Mouse (Mus musculus): Measurements from ENCODE around the gene Gm49325. TPM values are rescaled to one million over a fixed set of nuclear protein-coding genes. Genes with fewer than 3 reads are reported as not detected.

Gm49325 gene
- polyA plus RNA-seq, 1 experiment from 2014 or later = not detected

DNA sequence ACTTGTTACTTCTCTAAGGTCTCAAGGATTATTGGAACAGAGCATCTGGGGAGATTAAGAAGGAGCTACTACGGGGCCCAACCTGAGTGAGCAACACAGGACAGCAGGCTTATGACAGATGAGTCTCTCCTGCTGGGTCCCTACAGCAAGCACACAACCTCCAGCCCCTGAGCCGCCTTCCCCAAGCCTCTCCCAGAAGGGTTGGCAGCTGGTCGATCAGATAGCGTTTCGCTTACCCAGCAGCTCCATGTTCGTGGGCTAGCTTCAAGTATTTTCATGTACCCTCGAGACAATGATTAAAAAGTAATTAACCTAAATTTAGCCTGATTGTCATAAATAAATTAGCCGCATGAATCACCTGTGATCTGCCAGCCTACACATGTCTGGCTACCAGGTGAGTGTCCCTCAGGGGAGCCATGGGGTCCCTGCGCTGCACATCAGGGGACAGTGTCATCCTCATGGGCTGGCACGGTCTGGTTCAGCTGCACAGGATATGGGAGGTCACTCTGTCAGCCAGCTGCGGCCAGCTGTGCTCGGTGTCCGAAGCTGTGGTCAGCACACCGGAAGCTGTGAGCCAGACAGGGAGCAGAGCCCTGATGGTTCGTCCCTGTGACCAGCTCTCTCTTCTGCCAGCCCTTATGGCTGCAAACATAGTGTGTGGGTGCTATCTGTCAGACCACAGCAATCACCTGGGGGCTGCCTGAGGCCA is 52.4 kb downstream of the Gm49325 start:
- ATAC-seq (ENCODE audit: insufficient number of reproducible peaks, low FRiP score, low TSS enrichment, low read depth) = no peak
- Histone ChIP-seq H3K27ac (replicated peaks; ENCODE audit: low read depth, low read length) (no peak overlapping the region), H3K4me3 (ENCODE audit: low read depth, low read length) (no peak overlapping the region), H3K4me2 (ENCODE audit: low read depth, severe bottlenecking) (no peak overlapping the region), H3K9me3 (ENCODE audit: control insufficient read depth, low read length) (no peaks in the 10 kb centered on the region), H3K9ac (ENCODE audit: low read length) (no peak overlapping the region), H3K27me3 (ENCODE audit: control insufficient read depth, insufficient read depth, low read length) (no peaks in the 10 kb centered on the region), H3K4me1 (ENCODE audit: control insufficient read depth, insufficient read depth, low read length) (no peaks in the 10 kb centered on the region), H3K36me3 (ENCODE audit: control insufficient read depth, insufficient read depth, low read length) (no peaks in the 10 kb centered on the region; the same call in 1 of the 2 replicates)
- WGBS = 72% methylated on average over 15 of the region's 15 CpGs
- DNase-seq (ENCODE audit: low spot score) = no peak

DNA sequence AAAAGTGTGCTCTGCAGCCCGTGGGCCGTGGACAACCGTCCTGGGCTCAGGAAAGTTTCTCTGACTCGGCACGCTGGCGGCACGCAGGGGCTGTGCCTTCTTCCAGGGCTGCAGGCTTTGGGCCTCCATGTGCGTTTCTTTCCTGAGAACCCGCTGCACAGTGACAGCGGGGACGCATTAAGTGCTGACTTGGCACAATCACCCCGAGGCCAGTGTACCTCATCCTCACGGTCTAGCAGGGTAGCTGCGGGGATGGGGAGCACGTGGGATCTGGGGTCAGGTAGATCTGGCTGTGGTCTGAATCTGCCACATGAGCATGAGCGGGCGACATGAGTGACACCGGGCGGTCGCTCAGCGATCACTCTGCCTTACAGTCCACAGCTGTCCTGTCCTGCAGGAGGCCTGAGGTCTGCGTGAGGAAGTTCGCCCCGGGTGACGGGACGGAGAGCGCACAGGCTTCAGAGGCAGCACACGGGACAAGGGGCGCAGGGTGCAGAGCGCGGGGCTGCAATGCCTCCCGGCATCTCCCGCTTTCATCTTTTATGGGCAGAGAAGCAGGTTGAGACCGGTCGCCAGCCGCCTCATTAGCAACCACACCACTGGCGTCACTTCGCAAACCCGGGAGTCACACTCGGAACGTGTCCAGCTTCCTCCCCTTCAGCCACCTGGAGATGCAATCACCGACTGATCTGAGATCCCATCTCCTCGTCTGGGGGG is 58.1 kb downstream of the Gm49325 start:
- peak; percentile 60; the same call in 1 of the 2 replicates for ATAC-seq (ENCODE audit: insufficient number of reproducible peaks, low FRiP score, low TSS enrichment, low read depth)
- Histone ChIP-seq H3K27ac (replicated peaks; ENCODE audit: low read depth, low read length) (no peak overlapping the region), H3K27me3 (ENCODE audit: control insufficient read depth, insufficient read depth, low read length) (no peaks in the 10 kb centered on the region), H3K4me2 (ENCODE audit: low read depth, severe bottlenecking) (peak overlapping the region; percentile 38; the same call in 1 of the 2 replicates), H3K4me1 (ENCODE audit: control insufficient read depth, insufficient read depth, low read length) (peaks cover 3% of the 10 kb centered on the region; the same call in 1 of the 2 replicates), H3K4me3 (ENCODE audit: low read depth, low read length) (no peak overlapping the region; the same call in 1 of the 2 replicates), H3K9ac (ENCODE audit: low read length) (no peak overlapping the region), H3K9me3 (ENCODE audit: control insufficient read depth, low read length) (no peaks in the 10 kb centered on the region), H3K36me3 (ENCODE audit: control insufficient read depth, insufficient read depth, low read length) (no peaks in the 10 kb centered on the region; the same call in 1 of the 2 replicates)
- WGBS = 21% methylated on average over 43 of the region's 43 CpGs
- peak; percentile 60 for DNase-seq (ENCODE audit: low spot score)

DNA sequence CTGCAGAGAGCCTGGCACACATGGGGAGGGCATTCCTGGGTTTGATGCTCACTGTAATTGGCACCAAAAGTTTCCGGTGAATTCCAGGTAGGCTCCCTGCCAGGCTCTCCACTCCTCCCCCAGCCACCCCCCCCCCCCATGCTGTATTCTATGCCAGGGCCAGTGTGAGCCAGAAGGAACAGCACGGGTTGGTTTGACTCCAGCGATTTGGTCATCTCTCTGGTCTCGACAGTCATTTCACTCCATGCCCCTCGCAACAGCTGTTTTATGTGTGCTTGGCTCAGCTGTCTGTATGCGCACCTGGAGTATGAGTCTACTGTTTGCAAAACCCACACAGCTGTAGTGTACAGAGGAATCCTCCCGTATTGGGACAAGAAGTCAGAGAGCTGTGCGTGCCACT is 60.3 kb downstream of the Gm49325 start:
- Histone ChIP-seq H3K9me3 (ENCODE audit: control insufficient read depth, low read length) (no peaks in the 10 kb centered on the region), H3K4me1 (ENCODE audit: control insufficient read depth, insufficient read depth, low read length) (peaks cover 3% of the 10 kb centered on the region; the same call in 1 of the 2 replicates), H3K9ac (ENCODE audit: low read length) (no peak overlapping the region), H3K27me3 (ENCODE audit: control insufficient read depth, insufficient read depth, low read length) (no peaks in the 10 kb centered on the region), H3K4me3 (ENCODE audit: low read depth, low read length) (no peak overlapping the region), H3K36me3 (ENCODE audit: control insufficient read depth, insufficient read depth, low read length) (no peaks in the 10 kb centered on the region; the same call in 1 of the 2 replicates), H3K4me2 (ENCODE audit: low read depth, severe bottlenecking) (no peak overlapping the region), H3K27ac (replicated peaks; ENCODE audit: low read depth, low read length) (no peak overlapping the region)
- DNase-seq (ENCODE audit: low spot score) (no peak), ATAC-seq (ENCODE audit: insufficient number of reproducible peaks, low FRiP score, low TSS enrichment, low read depth) (no peak; the same call in 1 of the 2 replicates)
- 84% methylated on average over 8 of the region's 8 CpGs for whole genome bisulfite sequencing

DNA sequence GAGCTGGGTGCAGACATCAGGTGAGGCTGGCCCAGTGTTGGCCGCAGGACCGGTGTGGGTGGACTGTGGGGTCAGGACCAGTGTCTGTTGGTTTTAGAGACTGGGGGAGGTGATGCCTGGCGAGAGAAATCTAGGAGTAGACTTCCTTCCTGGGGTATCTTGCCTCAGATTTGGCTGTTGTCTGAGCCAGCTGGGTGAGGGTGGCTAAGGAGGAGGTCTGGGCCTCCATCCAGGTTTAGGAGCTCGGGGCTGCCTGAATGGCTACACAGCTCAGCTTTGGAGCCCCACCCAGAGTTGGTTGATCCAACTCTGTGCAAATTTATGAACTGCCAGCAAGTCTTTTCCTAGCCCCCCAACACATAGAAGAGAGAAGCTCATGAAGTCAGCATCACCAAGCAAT is 61.4 kb downstream of the Gm49325 start:
- peaks cover 3% of the 10 kb centered on the region; the same call in 1 of the 2 replicates for H3K4me1 ChIP-seq (ENCODE audit: control insufficient read depth, insufficient read depth, low read length)
- DNase-seq (ENCODE audit: low spot score) = no peak
- H3K4me2 ChIP-seq (ENCODE audit: low read depth, severe bottlenecking) = no peak overlapping the region
- H3K36me3 ChIP-seq (ENCODE audit: control insufficient read depth, insufficient read depth, low read length) = no peaks in the 10 kb centered on the region
- no peaks in the 10 kb centered on the region for H3K27me3 ChIP-seq (ENCODE audit: control insufficient read depth, insufficient read depth, low read length)
- no peaks in the 10 kb centered on the region for H3K9me3 ChIP-seq (ENCODE audit: control insufficient read depth, low read length)
- no peak overlapping the region for H3K9ac ChIP-seq (ENCODE audit: low read length)
- ATAC-seq (ENCODE audit: insufficient number of reproducible peaks, low FRiP score, low TSS enrichment, low read depth) = no peak
- H3K4me3 ChIP-seq (ENCODE audit: low read depth, low read length) = no peak overlapping the region
- H3K27ac ChIP-seq (replicated peaks; ENCODE audit: low read depth, low read length) = no peak overlapping the region
- WGBS = 87% methylated on average over 4 of the region's 4 CpGs

DNA sequence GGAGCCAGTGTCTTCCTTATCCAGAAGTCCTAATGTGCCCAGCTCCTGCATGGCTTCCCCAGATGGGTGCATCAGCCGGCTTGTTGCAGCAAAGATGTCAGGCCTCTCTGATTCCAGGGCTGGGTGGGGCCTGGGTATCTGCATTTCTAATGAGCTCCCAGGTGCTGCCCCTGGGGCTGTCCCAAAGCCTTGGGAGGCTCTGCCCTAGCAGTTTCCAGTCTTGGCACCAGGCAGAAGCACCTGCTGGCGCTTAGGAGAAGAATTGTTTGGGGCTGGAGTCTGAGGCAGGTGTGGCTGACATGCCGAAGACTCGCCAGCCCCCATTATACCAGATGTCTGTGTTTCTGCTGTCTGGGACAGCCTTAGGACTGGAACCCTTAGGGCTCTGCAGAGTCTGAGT is 64.7 kb downstream of the Gm49325 start:
- H3K4me1 ChIP-seq (ENCODE audit: control insufficient read depth, insufficient read depth, low read length) = peaks cover 5% of the 10 kb centered on the region; the same call in 1 of the 2 replicates
- no peak overlapping the region for H3K9ac ChIP-seq (ENCODE audit: low read length)
- no peaks in the 10 kb centered on the region for H3K36me3 ChIP-seq (ENCODE audit: control insufficient read depth, insufficient read depth, low read length)
- no peaks in the 10 kb centered on the region for H3K27me3 ChIP-seq (ENCODE audit: control insufficient read depth, insufficient read depth, low read length)
- no peak overlapping the region for H3K4me3 ChIP-seq (ENCODE audit: low read depth, low read length)
- no peak for DNase-seq (ENCODE audit: low spot score)
- H3K9me3 ChIP-seq (ENCODE audit: control insufficient read depth, low read length) = no peaks in the 10 kb centered on the region; the same call in 1 of the 2 replicates
- no peak for ATAC-seq (ENCODE audit: insufficient number of reproducible peaks, low FRiP score, low TSS enrichment, low read depth)
- 79% methylated on average over 4 of the region's 4 CpGs for WGBS
- H3K27ac ChIP-seq (replicated peaks; ENCODE audit: low read depth, low read length) = no peak overlapping the region
- H3K4me2 ChIP-seq (ENCODE audit: low read depth, severe bottlenecking) = no peak overlapping the region

DNA sequence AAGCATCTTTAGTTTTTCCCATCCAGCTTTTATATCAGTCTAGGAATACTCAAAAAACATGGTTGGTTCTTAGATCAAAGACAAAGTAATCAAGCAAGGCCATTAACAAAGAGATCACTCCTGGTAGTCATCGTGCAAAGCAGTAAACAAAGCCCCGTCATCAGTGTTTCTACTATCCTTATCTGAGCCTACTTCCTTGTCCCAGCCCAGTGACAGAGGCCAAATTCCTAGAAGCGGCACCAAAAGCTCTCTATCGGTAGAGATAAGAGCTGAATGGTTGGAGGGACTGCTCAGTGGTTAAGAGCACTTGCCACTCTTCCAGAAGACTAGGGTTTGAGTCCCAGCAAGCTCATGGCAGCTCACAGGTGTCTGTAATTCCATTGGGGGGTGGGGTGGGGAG is 65.5 kb downstream of the Gm49325 start:
- Histone ChIP-seq H3K27ac (replicated peaks; ENCODE audit: low read depth, low read length) (no peak overlapping the region), H3K9ac (ENCODE audit: low read length) (no peak overlapping the region), H3K36me3 (ENCODE audit: control insufficient read depth, insufficient read depth, low read length) (no peaks in the 10 kb centered on the region), H3K27me3 (ENCODE audit: control insufficient read depth, insufficient read depth, low read length) (no peaks in the 10 kb centered on the region; the same call in 1 of the 2 replicates), H3K4me2 (ENCODE audit: low read depth, severe bottlenecking) (no peak overlapping the region), H3K4me3 (ENCODE audit: low read depth, low read length) (no peak overlapping the region), H3K4me1 (ENCODE audit: control insufficient read depth, insufficient read depth, low read length) (peaks cover 5% of the 10 kb centered on the region; the same call in 1 of the 2 replicates), H3K9me3 (ENCODE audit: control insufficient read depth, low read length) (no peaks in the 10 kb centered on the region; the same call in 1 of the 2 replicates)
- 60% methylated on average over 4 of the region's 4 CpGs for WGBS
- ATAC-seq (ENCODE audit: insufficient number of reproducible peaks, low FRiP score, low TSS enrichment, low read depth) (no peak), DNase-seq (ENCODE audit: low spot score) (no peak)

DNA sequence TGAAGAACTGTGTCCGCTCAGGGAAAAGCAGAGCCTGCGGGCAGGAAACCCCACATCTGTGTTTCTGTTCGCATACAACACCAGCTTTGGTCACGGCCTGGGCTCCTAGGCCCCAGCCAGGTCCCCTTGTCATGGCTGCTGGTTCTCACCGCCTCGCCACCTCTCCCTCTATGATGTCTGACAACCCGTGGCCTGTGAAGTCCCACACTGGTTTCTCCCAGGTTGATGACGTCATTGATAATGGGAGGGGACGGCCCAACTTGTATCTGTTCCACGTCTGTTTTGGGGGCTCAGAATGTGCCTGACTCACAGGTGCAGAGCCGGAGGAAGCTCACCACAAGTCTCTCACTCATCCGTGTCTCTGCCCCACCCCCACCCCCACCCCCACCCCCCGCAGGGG is 67.8 kb downstream of the Gm49325 start:
- 62% methylated on average over 13 of the region's 13 CpGs for WGBS
- Histone ChIP-seq H3K27me3 (ENCODE audit: control insufficient read depth, insufficient read depth, low read length) (peaks cover 14% of the 10 kb centered on the region), H3K9me3 (ENCODE audit: control insufficient read depth, low read length) (no peaks in the 10 kb centered on the region; the same call in 1 of the 2 replicates), H3K27ac (replicated peaks; ENCODE audit: low read depth, low read length) (no peak overlapping the region), H3K4me2 (ENCODE audit: low read depth, severe bottlenecking) (no peak overlapping the region), H3K4me1 (ENCODE audit: control insufficient read depth, insufficient read depth, low read length) (peaks cover 20% of the 10 kb centered on the region), H3K9ac (ENCODE audit: low read length) (no peak overlapping the region), H3K4me3 (ENCODE audit: low read depth, low read length) (no peak overlapping the region), H3K36me3 (ENCODE audit: control insufficient read depth, insufficient read depth, low read length) (no peaks in the 10 kb centered on the region)
- ATAC-seq (ENCODE audit: insufficient number of reproducible peaks, low FRiP score, low TSS enrichment, low read depth) = no peak
- no peak for DNase-seq (ENCODE audit: low spot score)

DNA sequence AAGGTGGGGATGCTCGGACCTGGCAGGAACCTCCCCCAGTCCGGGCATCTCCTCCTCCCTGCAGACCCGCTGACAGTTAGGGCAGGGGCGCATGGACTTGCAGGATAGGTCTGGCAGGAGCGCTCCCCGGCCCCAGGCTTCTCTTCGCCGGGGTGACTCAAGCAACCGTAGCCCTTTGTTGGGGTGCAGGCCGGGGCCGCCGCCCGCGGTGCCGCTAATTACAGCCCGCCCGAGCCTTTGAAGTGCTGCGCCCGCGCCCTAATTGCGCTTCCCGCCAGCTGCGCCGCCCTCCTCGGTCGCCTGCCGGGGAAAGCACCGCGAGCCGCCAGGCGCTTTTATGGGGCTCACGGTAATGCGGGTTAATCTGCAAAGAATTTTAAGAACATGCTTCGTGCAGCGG is 71.6 kb downstream of the Gm49325 start:
- H3K36me3 ChIP-seq (ENCODE audit: control insufficient read depth, insufficient read depth, low read length) = no peaks in the 10 kb centered on the region
- H3K27me3 ChIP-seq (ENCODE audit: control insufficient read depth, insufficient read depth, low read length) = peaks cover 14% of the 10 kb centered on the region
- no peaks in the 10 kb centered on the region; the same call in 1 of the 2 replicates for H3K9me3 ChIP-seq (ENCODE audit: control insufficient read depth, low read length)
- ATAC-seq (ENCODE audit: insufficient number of reproducible peaks, low FRiP score, low TSS enrichment, low read depth) (no peak), DNase-seq (ENCODE audit: low spot score) (peak; percentile 75)
- H3K27ac ChIP-seq (replicated peaks; ENCODE audit: low read depth, low read length) = no peak overlapping the region
- WGBS = under 1% methylated on average over 35 of the region's 35 CpGs
- peak overlapping the region; percentile 29 for H3K4me3 ChIP-seq (ENCODE audit: low read depth, low read length)
- H3K9ac ChIP-seq (ENCODE audit: low read length) = peak overlapping the region; percentile 37
- H3K4me2 ChIP-seq (ENCODE audit: low read depth, severe bottlenecking) = peak overlapping the region; percentile 82
- peaks cover 23% of the 10 kb centered on the region for H3K4me1 ChIP-seq (ENCODE audit: control insufficient read depth, insufficient read depth, low read length)
